Mouse (Mus musculus) cerebellum, adult 2 months (tissue): ENCODE measurements at regions not wholly inside any gene's neighbourhood (a gene's known extent, or its start where the extent isn't known, plus 50 kb on each side); places are given as distances from the start of the nearest gene placed in this dataset.

Experiments used
- DNase-seq, 2 experiments: peaks; one replicate each; pipeline ENCODE4 v3.0.0; 2021
- H3K27ac ChIP-seq: fragments of 200-500 bp; 2 replicates; pipeline ENCODE4 v1.5.1; 2012; ENCODE audit warnings: low read length, control low read depth, inconsistent platforms; ENCODE audit not compliant: insufficient read depth
- H3K27me3 ChIP-seq: fragments of 200-500 bp; 2 replicates; pipeline ENCODE4 v1.6.1; 2012; ENCODE audit warnings: inconsistent platforms, mild to moderate bottlenecking, low read length, moderate library complexity; ENCODE audit not compliant: control insufficient read depth, insufficient read depth
- H3K4me1 ChIP-seq: fragments of 200-500 bp; 2 replicates; pipeline ENCODE4 v1.6.1; 2011; ENCODE audit warnings: low read length; ENCODE audit not compliant: control insufficient read depth, insufficient read depth
- H3K4me3 ChIP-seq: fragments of 200-500 bp; replicated peaks from 2 replicates; pipeline ENCODE3; 2011; ENCODE audit warnings: mild to moderate bottlenecking, low read depth, low read length, control low read depth; ENCODE audit not compliant: insufficient read depth
- CTCF ChIP-seq: fragments of 200-500 bp; IDR thresholded peaks from 2 replicates; pipeline ENCODE4 v1.5.1; 2011; ENCODE audit warnings: low read depth, mild to moderate bottlenecking, control low read depth, low read length, moderate library complexity, borderline replicate concordance; ENCODE audit not compliant: insufficient read depth
- POLR2A ChIP-seq: fragments of 200-500 bp; IDR thresholded peaks from 2 replicates; pipeline ENCODE4 v1.6.1; 2011; ENCODE audit warnings: low read length, control low read depth, borderline replicate concordance; ENCODE audit not compliant: insufficient read depth
- WGBS: fragments of 180-500 bp; shearing (Covaris S2); methylation state at CpG from one replicate; pipeline ENCODE4 v1.1.7; 2018; 5-methylcytosine and 5-hydroxymethylcytosine counted together

- 77% methylated on average over 15 of the region's 15 CpGs for WGBS
- H3K27me3 ChIP-seq, result no peaks in the 10 kb centered on the region
- no peaks in the 10 kb centered on the region for H3K4me1 ChIP-seq
- H3K4me3 ChIP-seq, result no peak overlapping the region
- TF ChIP-seq POLR2A (no peak), CTCF (no peak)
- no peak for DNase-seq
- H3K27ac ChIP-seq, result no peak overlapping the region
These were observed 99.1 kb upstream of the Cpm start for GRCm38 (mm10) chr10:117530007-117530858.

GRCm38 (mm10) chr10:117529269-117530006 lies 99.9 kb upstream of the Cpm start:
- WGBS, result 88% methylated on average over 7 of the region's 7 CpGs
- Histone ChIP-seq H3K27me3 (no peaks in the 10 kb centered on the region), H3K4me1 (no peaks in the 10 kb centered on the region), H3K27ac (no peak overlapping the region), H3K4me3 (no peak overlapping the region)
- DNase-seq, result no peak
- TF ChIP-seq POLR2A (no peak), CTCF (no peak)

GRCm38 (mm10) chr10:117528575-117529268 lies 100.6 kb upstream of the Cpm start:
- 89% methylated on average over 8 of the region's 8 CpGs for WGBS
- H3K27ac ChIP-seq, result no peak overlapping the region
- DNase-seq, result no peak
- no peaks in the 10 kb centered on the region for H3K27me3 ChIP-seq
- no peaks in the 10 kb centered on the region for H3K4me1 ChIP-seq
- TF ChIP-seq CTCF (no peak), POLR2A (no peak)
- H3K4me3 ChIP-seq, result no peak overlapping the region

- no peaks in the 10 kb centered on the region for H3K27me3 ChIP-seq
- no peak for TF ChIP-seq POLR2A
- TF ChIP-seq CTCF, result no peak
- no peak for DNase-seq
- no peak overlapping the region for H3K27ac ChIP-seq
- H3K4me1 ChIP-seq, result no peaks in the 10 kb centered on the region
- no peak overlapping the region for H3K4me3 ChIP-seq
- WGBS, result 89% methylated on average over 6 of the region's 6 CpGs
These were observed 101.3 kb upstream of the Cpm start for GRCm38 (mm10) chr10:117527979-117528378.

- no peak overlapping the region for H3K4me3 ChIP-seq
- H3K27ac ChIP-seq, result no peak overlapping the region
- WGBS, result 94% methylated on average over 5 of the region's 5 CpGs
- H3K4me1 ChIP-seq, result no peaks in the 10 kb centered on the region
- no peak for DNase-seq
- TF ChIP-seq CTCF (no peak), POLR2A (no peak)
- no peaks in the 10 kb centered on the region for H3K27me3 ChIP-seq
These were observed 102.1 kb upstream of the Cpm start for GRCm38 (mm10) chr10:117527243-117527642.

GRCm38 (mm10) chr10:117526834-117527188 lies 102.5 kb upstream of the Cpm start:
- WGBS, result 86% methylated on average over 3 of the region's 3 CpGs
- no peak overlapping the region for H3K4me3 ChIP-seq
- H3K4me1 ChIP-seq, result no peaks in the 10 kb centered on the region
- DNase-seq, result no peak
- TF ChIP-seq CTCF (no peak), POLR2A (no peak)
- no peak overlapping the region for H3K27ac ChIP-seq
- no peaks in the 10 kb centered on the region for H3K27me3 ChIP-seq

GRCm38 (mm10) chr10:117526008-117526833 lies 103.1 kb upstream of the Cpm start:
- no peak overlapping the region for H3K4me3 ChIP-seq
- 82% methylated on average over 16 of the region's 16 CpGs for WGBS
- no peak for DNase-seq

More at GRCm38 (mm10) chr10:117526008-117526833, 103.1 kb upstream of the Cpm start:
- no peak overlapping the region for H3K27ac ChIP-seq
- TF ChIP-seq POLR2A (no peak), CTCF (no peak)
- no peaks in the 10 kb centered on the region for H3K4me1 ChIP-seq
- H3K27me3 ChIP-seq, result no peaks in the 10 kb centered on the region
